Mouse (Mus musculus) neural tube, embryonic 13.5 days (tissue): Measurements from ENCODE around the gene Ece2. TPM values are rescaled to one million over a fixed set of nuclear protein-coding genes. Genes with fewer than 3 reads are reported as not detected.
A peak's percentile ranks its signal among the peaks of the same experiment; 100 is the strongest.

Experiments
- ATAC-seq: fragments of 200-750 bp; cut with Nextera tagmentation; 2 replicates; pipeline ENCODE4 v1.8.0; 2017; ENCODE audit warnings: low read depth, mild to moderate bottlenecking, moderate TSS enrichment, moderate library complexity
- H3K27ac ChIP-seq: fragments of 300-500 bp; sonication (generic); replicated peaks from 2 replicates; pipeline ENCODE4 v1.5.1; 2015; ENCODE audit warnings: moderate library complexity, mild to moderate bottlenecking, inconsistent platforms
- H3K27me3 ChIP-seq: fragments of 300-500 bp; sonication (generic); 2 replicates; pipeline ENCODE4 v1.6.1; 2015; ENCODE audit warnings: mild to moderate bottlenecking, inconsistent platforms
- H3K36me3 ChIP-seq: fragments of 300-500 bp; sonication (generic); 2 replicates; pipeline ENCODE4 v1.6.1; 2015; ENCODE audit warnings: mild to moderate bottlenecking, inconsistent platforms
- H3K4me1 ChIP-seq: fragments of 300-500 bp; sonication (generic); replicated peaks from 2 replicates; pipeline ENCODE4 v1.6.1; 2015; ENCODE audit warnings: inconsistent platforms
- H3K4me2 ChIP-seq: fragments of 300-500 bp; sonication (generic); 2 replicates; pipeline ENCODE4 v1.6.1; 2015; ENCODE audit warnings: inconsistent platforms, mild to moderate bottlenecking, moderate library complexity
- H3K4me3 ChIP-seq: fragments of 300-500 bp; sonication (generic); 2 replicates; pipeline ENCODE4 v1.5.1; 2015; ENCODE audit warnings: mild to moderate bottlenecking, inconsistent platforms
- H3K9ac ChIP-seq: fragments of 300-500 bp; sonication (generic); 2 replicates; pipeline ENCODE4 v1.6.1; 2015; ENCODE audit warnings: moderate library complexity, mild to moderate bottlenecking, inconsistent platforms
- H3K9me3 ChIP-seq: fragments of 300-500 bp; sonication (generic); 2 replicates; pipeline ENCODE4 v1.6.1; 2016; ENCODE audit warnings: inconsistent platforms
- WGBS: fragments of 180-500 bp; shearing (Covaris S2); methylation state at CpG from one replicate; pipeline ENCODE4 v1.1.7; 2015; 5-methylcytosine and 5-hydroxymethylcytosine counted together
- polyA plus RNA-seq: library from polyadenylated mRNA; unstranded; fragments of >200 nt; fragmentation: Nextera tagmentation; extraction: Ambion mirVana; gene quantifications from 2 replicates; pipeline ENCODE4 v1.2.1, GENCODE M21; 2015

The Ece2 gene
- polyA plus RNA-seq, 1 experiment from 2014 or later = 12.8 TPM

DNA sequence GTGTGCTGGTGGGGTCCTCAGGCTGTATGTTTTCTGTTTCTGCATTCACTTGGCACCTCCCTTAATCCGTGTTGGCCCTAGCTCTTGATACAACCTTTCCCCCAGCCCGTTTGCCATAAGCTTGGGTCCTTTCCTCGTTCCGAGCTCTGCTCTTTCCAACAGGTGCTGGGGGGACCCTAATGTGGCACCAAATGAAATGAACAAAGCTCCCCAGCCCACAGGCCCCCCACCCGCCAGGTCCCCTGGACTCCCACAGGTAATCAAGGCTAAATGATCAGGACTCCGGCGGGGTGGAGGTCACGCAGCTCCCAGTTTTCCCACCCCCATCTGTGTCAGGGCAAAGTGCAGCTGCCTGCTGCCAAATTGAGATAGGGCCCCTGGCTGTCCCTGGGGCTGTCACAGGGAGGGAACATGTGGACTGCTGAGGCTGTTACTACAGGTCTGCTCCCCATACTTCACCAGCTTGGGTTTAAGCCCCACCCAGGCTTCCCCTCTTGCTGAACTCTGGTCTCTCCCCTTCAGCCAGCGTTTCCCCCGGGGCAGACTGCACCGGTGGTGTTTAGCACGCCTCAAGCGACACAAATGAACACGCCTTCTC lies 44.2 kb downstream of the Ece2 start:
- H3K4me1 ChIP-seq = peaks cover 29% of the 10 kb centered on the region
- peak overlapping the region; percentile 93 for H3K27ac ChIP-seq
- no peaks in the 10 kb centered on the region for H3K27me3 ChIP-seq
- WGBS = 16% methylated on average over 14 of the region's 14 CpGs
- peaks cover 43% of the 10 kb centered on the region for H3K36me3 ChIP-seq
- peak overlapping the region; percentile 95 for H3K4me2 ChIP-seq
- H3K9me3 ChIP-seq = no peaks in the 10 kb centered on the region
- no peak for ATAC-seq
- peak overlapping the region; percentile 93 for H3K9ac ChIP-seq
- peak overlapping the region; percentile 81 for H3K4me3 ChIP-seq

GRCm38 (mm10) chr16:20675213-20675612 lies 45.6 kb downstream of the Ece2 start:
- Histone ChIP-seq H3K4me3 (no peak overlapping the region), H3K27me3 (no peaks in the 10 kb centered on the region), H3K4me1 (peaks cover 29% of the 10 kb centered on the region), H3K4me2 (0 out of 2 replicates have a peak overlapping the region, but pooled peaks have one; percentile 95), H3K9me3 (no peaks in the 10 kb centered on the region), H3K27ac (no peak overlapping the region), H3K36me3 (peaks cover 57% of the 10 kb centered on the region), H3K9ac (no peak overlapping the region)
- 92% methylated on average over 6 of the region's 6 CpGs for WGBS
- no peak for ATAC-seq

DNA sequence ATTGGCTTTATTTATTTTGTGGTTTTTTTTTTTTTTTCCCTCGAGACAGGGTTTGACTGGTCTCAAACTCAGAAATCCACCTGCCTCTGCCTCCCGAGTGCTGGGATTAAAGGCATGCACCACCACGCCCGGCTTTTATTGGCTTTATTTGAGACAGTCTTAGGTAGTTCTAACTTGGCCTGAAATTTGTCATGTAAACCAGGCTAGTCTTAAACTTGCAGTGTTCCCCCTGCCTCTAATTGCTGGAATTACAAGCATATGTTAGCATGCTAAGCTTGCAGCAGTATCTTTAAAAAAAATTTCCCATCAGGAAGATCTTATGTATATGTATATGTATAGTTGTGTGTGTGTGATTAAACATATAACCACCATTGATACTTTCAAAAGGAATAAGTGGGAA lies 47.1 kb downstream of the Ece2 start:
- no peaks in the 10 kb centered on the region for H3K27me3 ChIP-seq
- 82% methylated on average over 4 of the region's 4 CpGs for WGBS
- H3K9me3 ChIP-seq = no peaks in the 10 kb centered on the region
- H3K4me1 ChIP-seq = peaks cover 28% of the 10 kb centered on the region
- H3K4me2 ChIP-seq = no peak overlapping the region
- ATAC-seq = no peak
- no peak overlapping the region for H3K9ac ChIP-seq
- H3K4me3 ChIP-seq = no peak overlapping the region
- peaks cover 72% of the 10 kb centered on the region for H3K36me3 ChIP-seq
- no peak overlapping the region for H3K27ac ChIP-seq

- Histone ChIP-seq H3K9me3 (no peaks in the 10 kb centered on the region), H3K9ac (no peak overlapping the region), H3K27ac (no peak overlapping the region), H3K4me1 (peaks cover 23% of the 10 kb centered on the region), H3K27me3 (no peaks in the 10 kb centered on the region), H3K4me2 (no peak overlapping the region), H3K36me3 (peaks cover 79% of the 10 kb centered on the region), H3K4me3 (no peak overlapping the region)
- 91% methylated on average over 5 of the region's 5 CpGs for WGBS
- no peak for ATAC-seq
Measured at GRCm38 (mm10) chr16:20677380-20677779, 47.8 kb downstream of the Ece2 start.

GRCm38 (mm10) chr16:20677974-20678675 lies 48.5 kb downstream of the Ece2 start:
- WGBS = 74% methylated on average over 10 of the region's 10 CpGs
- H3K4me2 ChIP-seq = no peak overlapping the region
- no peak for ATAC-seq

GRCm38 (mm10) chr16:20690774-20691173 lies 61.1 kb downstream of the Ece2 start:
- H3K27ac ChIP-seq = no peak overlapping the region
- no peak overlapping the region for H3K4me2 ChIP-seq
- no peak for ATAC-seq
- no peak overlapping the region for H3K9ac ChIP-seq
- H3K36me3 ChIP-seq = peaks cover 63% of the 10 kb centered on the region
- no peak overlapping the region for H3K4me3 ChIP-seq
- H3K27me3 ChIP-seq = no peaks in the 10 kb centered on the region
- peaks cover 34% of the 10 kb centered on the region for H3K4me1 ChIP-seq
- 86% methylated on average over 3 of the region's 3 CpGs for WGBS
- no peaks in the 10 kb centered on the region for H3K9me3 ChIP-seq

More at GRCm38 (mm10) chr16:20677974-20678675, 48.5 kb downstream of the Ece2 start:
- Histone ChIP-seq H3K9me3 (no peaks in the 10 kb centered on the region), H3K27me3 (no peaks in the 10 kb centered on the region), H3K4me3 (no peak overlapping the region), H3K27ac (no peak overlapping the region), H3K36me3 (peaks cover 86% of the 10 kb centered on the region), H3K4me1 (peaks cover 23% of the 10 kb centered on the region), H3K9ac (no peak overlapping the region)

- ATAC-seq = no peak
- H3K36me3 ChIP-seq = peaks cover 55% of the 10 kb centered on the region
- WGBS = 82% methylated on average over 1 of the region's 1 CpGs
- H3K4me2 ChIP-seq = no peak overlapping the region
- no peaks in the 10 kb centered on the region for H3K27me3 ChIP-seq
- H3K4me1 ChIP-seq = peaks cover 42% of the 10 kb centered on the region
- no peak overlapping the region for H3K4me3 ChIP-seq
- H3K9me3 ChIP-seq = no peaks in the 10 kb centered on the region
- H3K27ac ChIP-seq = peak overlapping the region; percentile 95; the same call in 1 of the 2 replicates
- no peak overlapping the region for H3K9ac ChIP-seq
Measured at GRCm38 (mm10) chr16:20691617-20692016, 62.0 kb downstream of the Ece2 start.

DNA sequence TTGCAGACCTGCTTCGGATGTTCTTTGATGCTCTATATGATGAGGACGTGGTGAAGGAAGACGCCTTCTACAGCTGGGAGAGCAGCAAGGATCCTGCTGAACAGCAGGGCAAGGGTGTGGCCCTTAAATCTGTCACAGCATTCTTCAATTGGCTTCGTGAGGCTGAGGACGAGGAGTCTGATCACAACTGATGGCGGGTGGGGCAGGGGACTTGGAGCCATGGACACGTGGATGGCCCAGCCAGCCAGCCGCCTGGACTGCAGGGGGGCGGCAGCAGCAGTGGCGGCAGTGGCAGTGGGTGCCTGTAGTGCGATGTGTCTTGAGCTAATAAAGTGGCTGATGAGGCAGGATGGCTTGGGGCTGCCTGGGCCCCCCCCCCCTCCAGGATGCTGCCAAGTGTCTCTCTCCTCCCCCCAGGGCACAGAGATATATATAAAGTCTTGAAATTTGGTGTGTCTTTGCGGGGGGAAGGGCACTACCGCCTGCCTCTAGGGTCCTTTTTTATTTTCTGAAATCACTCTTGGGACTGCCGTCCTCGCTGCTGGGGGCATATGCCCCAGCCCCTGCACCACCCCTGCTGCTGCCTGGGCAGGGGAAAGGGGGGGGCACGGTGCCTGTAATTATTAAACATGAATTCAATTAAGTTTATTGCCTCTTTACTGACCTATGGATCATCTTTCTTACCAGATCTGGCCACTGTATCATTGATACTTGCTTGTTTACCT lies 62.8 kb downstream of the Ece2 start:
- peak overlapping the region; percentile 95 for H3K27ac ChIP-seq
- H3K4me3 ChIP-seq = peak overlapping the region; percentile 55; the same call in 1 of the 2 replicates
- peaks cover 44% of the 10 kb centered on the region for H3K4me1 ChIP-seq
- no peak for ATAC-seq
- H3K36me3 ChIP-seq = peaks cover 47% of the 10 kb centered on the region
- H3K4me2 ChIP-seq = peak overlapping the region; percentile 82
- H3K9me3 ChIP-seq = no peaks in the 10 kb centered on the region
- 30% methylated on average over 16 of the region's 16 CpGs for WGBS
- H3K27me3 ChIP-seq = no peaks in the 10 kb centered on the region
- peak overlapping the region; percentile 82; the same call in 1 of the 2 replicates for H3K9ac ChIP-seq

DNA sequence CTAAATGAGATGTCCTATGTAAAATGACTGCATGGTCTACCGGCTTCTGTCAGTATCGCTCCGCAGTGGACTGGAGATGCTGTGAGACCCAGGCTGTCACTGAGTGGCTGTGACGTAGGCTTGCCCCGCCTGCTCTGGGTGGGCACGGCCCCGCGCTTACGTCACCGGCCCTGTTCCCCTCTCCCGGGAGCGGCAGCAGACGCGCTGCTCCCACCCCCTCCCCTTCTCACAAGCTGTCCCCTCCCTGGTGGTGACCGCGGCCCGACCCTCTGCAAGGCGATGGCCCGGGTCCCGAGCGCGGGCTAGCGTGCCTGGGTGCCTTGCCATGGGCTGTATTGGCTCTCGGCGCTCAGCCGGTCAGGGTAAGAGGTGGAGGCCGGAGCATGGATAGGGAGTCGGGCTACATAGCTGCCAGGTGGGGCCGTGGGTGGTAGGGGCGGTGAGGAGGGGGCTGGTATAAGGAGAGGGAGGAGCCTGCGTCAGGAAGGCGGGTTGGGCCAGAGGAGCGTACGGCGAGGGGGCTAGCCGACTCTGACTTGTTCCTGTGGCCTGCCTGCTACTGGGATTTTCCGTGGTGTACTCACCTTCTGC lies 63.6 kb downstream of the Ece2 start, which contains the start of gene Fam131a:
Fam131a (plus strand) TSS at position 131 of the 591 bp plus-strand sequence.
- under 1% methylated on average over 37 of the region's 37 CpGs for WGBS
- H3K9ac ChIP-seq = peak within 1 kb of the TSS; percentile 82
- H3K4me3 ChIP-seq = peak within 1 kb of the TSS; percentile 55
- H3K9me3 ChIP-seq = no peaks in the 10 kb centered on the region
- no peaks in the 10 kb centered on the region for H3K27me3 ChIP-seq
- H3K36me3 ChIP-seq = peaks cover 39% of the 10 kb centered on the region
- peak within 1 kb of the TSS; percentile 82 for H3K4me2 ChIP-seq
- peak within 1 kb of the TSS; percentile 95 for H3K27ac ChIP-seq
- H3K4me1 ChIP-seq = peaks cover 44% of the 10 kb centered on the region
- ATAC-seq = peak; percentile 95

GRCm38 (mm10) chr16:20694781-20695180 lies 65.2 kb downstream of the Ece2 start:
- Histone ChIP-seq H3K36me3 (peaks cover 36% of the 10 kb centered on the region), H3K9ac (no peak overlapping the region; the same call in 1 of the 2 replicates), H3K9me3 (no peaks in the 10 kb centered on the region), H3K4me1 (peaks cover 44% of the 10 kb centered on the region), H3K4me2 (peak overlapping the region; percentile 82), H3K27me3 (no peaks in the 10 kb centered on the region), H3K27ac (no peak overlapping the region; the same call in 1 of the 2 replicates), H3K4me3 (no peak overlapping the region)
- WGBS = 71% methylated on average over 8 of the region's 8 CpGs
- ATAC-seq = no peak

- Histone ChIP-seq H3K27ac (peak overlapping the region; percentile 87), H3K4me2 (peak overlapping the region; percentile 82), H3K9me3 (no peaks in the 10 kb centered on the region), H3K36me3 (peaks cover 35% of the 10 kb centered on the region), H3K4me1 (peaks cover 50% of the 10 kb centered on the region), H3K27me3 (no peaks in the 10 kb centered on the region), H3K4me3 (peak overlapping the region; percentile 44), H3K9ac (peak overlapping the region; percentile 74)
- under 1% methylated on average over 46 of the region's 46 CpGs for WGBS
- ATAC-seq = peak; percentile 71
Measured at GRCm38 (mm10) chr16:20695622-20696323, 66.1 kb downstream of the Ece2 start.
